Mouse (Mus musculus) liver, embryonic 14.5 days (tissue): ENCODE results near the gene Swt1. TPM values are rescaled to one million over a fixed set of nuclear protein-coding genes. Genes with fewer than 3 reads are reported as not detected.

Source experiments
- ATAC-seq: fragments of 200-750 bp; cut with Nextera tagmentation; 2 replicates; pipeline ENCODE4 v1.8.0; 2017; ENCODE audit warnings: moderate number of reproducible peaks, mild to moderate bottlenecking, moderate library complexity; ENCODE audit not compliant: insufficient read depth
- DNase-seq, 3 experiments: peaks; one replicate each; pipeline ENCODE4 v3.0.0-alpha.2; 2012 to 2013; ENCODE audit warnings: low read depth in 3 of 3, low spot score in 3 of 3
- H3K27ac ChIP-seq: fragments of 300-500 bp; sonication (generic); 2 replicates; pipeline ENCODE4 v1.5.1; 2014; ENCODE audit warnings: moderate library complexity, mild to moderate bottlenecking, control low read depth, inconsistent platforms
- H3K27me3 ChIP-seq: fragments of 300-500 bp; sonication (generic); 2 replicates; pipeline ENCODE4 v1.6.1; 2014; ENCODE audit warnings: mild to moderate bottlenecking, low read length, moderate library complexity; ENCODE audit not compliant: control insufficient read depth, insufficient read depth
- H3K36me3 ChIP-seq: fragments of 300-500 bp; sonication (generic); replicated peaks from 2 replicates; pipeline ENCODE4 v1.6.1; 2014; ENCODE audit warnings: low read depth; ENCODE audit not compliant: control insufficient read depth, insufficient read depth
- H3K4me1 ChIP-seq, 2 experiments: fragments of 200-500 bp in 1 of 2; fragments of 300-500 bp in 1 of 2; sonication (generic) in 1 of 2; replicated peaks; 2 replicates each; pipeline ENCODE4 v1.6.1; 2012 to 2014; ENCODE audit warnings: antibody characterized with exemption in 1 of 2, inconsistent platforms in 1 of 2, low read length in 1 of 2; ENCODE audit not compliant: control insufficient read depth in 2 of 2, insufficient read depth in 2 of 2
- H3K4me2 ChIP-seq: fragments of 300-500 bp; sonication (generic); 2 replicates; pipeline ENCODE4 v1.6.1; 2014; ENCODE audit warnings: low read depth, mild to moderate bottlenecking, control low read depth, moderate library complexity
- H3K4me3 ChIP-seq, 2 experiments: fragments of 200-500 bp in 1 of 2; fragments of 300-500 bp in 1 of 2; sonication (generic) in 1 of 2; 2 replicates each; pipeline ENCODE4 v1.5.1; 2012 to 2014; ENCODE audit warnings: low read depth in 2 of 2, low read length in 2 of 2, mild to moderate bottlenecking in 2 of 2, control low read depth in 1 of 2, inconsistent platforms in 1 of 2, moderate library complexity in 1 of 2; ENCODE audit not compliant: insufficient read depth in 1 of 2
- H3K9ac ChIP-seq: fragments of 300-500 bp; sonication (generic); replicated peaks from 2 replicates; pipeline ENCODE4 v1.6.1; 2014; ENCODE audit warnings: mild to moderate bottlenecking, control low read depth, moderate library complexity
- H3K9me3 ChIP-seq: fragments of 300-500 bp; sonication (generic); 2 replicates; pipeline ENCODE4 v1.6.1; 2016; ENCODE audit warnings: low read length, mixed read lengths; ENCODE audit not compliant: control insufficient read depth
- CTCF ChIP-seq: IDR thresholded peaks from 2 replicates; pipeline ENCODE4 v1.5.1; 2016; ENCODE audit warnings: antibody characterized with exemption, low read depth, control low read depth
- EP300 ChIP-seq: IDR thresholded peaks from 2 replicates; pipeline ENCODE4 v1.6.1; 2016; ENCODE audit warnings: antibody characterized with exemption, low read depth
- WGBS: fragments of 180-500 bp; shearing (Covaris S2); extraction: QIAGEN DNeasy Blood & Tissue Kit; methylation state at CpG from one replicate; pipeline ENCODE4 v1.1.7; 2014; ENCODE audit not compliant: insufficient replicate concordance; 5-methylcytosine and 5-hydroxymethylcytosine counted together
- polyA plus RNA-seq, 2 experiments: library from polyadenylated mRNA; depleted of rRNA in 1 of 2; stranded (reverse) in 1 of 2; unstranded in 1 of 2; fragments of >200 nt; fragmentation: Nextera tagmentation in 1 of 2; extraction: Ambion mirVana in 1 of 2; gene quantifications; 2 replicates each; pipeline versions ENCODE4 v1.2.1 to v1.2.3; 2012 to 2014

Swt1 gene
- polyA plus RNA-seq, 2 experiments, result 9.7 to 19.7 TPM

DNA sequence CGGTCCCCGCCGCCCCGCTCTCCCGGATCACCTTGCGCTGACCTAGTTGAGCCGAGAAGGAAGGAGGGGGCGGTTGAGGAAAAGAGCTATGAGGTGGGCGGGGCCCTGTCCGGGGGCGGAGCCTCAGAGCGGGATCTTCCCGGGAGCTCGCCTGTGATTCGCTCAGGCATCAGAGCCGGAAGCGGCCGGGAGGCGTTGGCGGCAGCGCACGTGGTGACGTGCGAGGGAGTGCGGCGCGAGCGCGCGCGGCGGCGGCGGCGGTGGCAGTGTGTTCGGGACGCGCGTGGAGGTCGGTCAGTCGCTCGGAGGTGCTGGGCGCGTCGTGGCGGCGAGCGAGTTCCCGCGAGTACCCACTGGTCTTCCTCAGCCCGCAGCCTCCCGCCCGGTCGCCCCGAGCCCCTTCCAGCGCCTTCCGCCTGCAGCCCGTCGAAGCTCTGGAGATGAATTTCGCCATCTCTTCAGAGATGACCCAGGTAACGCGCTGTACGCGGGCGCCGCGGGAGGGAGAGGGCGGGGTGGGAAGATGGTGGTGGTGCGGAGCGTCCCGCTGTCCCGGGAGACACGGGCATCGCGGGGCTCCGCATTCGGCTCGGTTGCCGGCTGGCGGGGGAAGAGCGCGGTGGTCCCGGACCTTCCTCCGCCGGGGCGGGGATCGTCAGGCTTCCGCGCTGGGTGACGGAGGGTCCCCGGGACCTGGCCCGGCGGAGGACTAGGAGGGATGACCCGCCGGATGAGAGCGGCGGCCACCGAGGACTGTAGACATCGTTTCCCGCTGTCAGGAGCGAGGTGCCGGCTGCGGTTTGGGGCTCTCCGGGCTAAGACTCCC is 83.8 kb downstream of the Swt1 start, which contains the start of gene Ivns1abp:
Ivns1abp (plus strand) TSS at position 195 of the 826 bp plus-strand sequence.
- WGBS, result 1% methylated on average over 104 of the region's 104 CpGs
- H3K4me1 ChIP-seq, result peaks cover 20 to 33% of the 10 kb centered on the region in 2 experiments
- no peak for TF ChIP-seq EP300
- no peak for TF ChIP-seq CTCF

DNA sequence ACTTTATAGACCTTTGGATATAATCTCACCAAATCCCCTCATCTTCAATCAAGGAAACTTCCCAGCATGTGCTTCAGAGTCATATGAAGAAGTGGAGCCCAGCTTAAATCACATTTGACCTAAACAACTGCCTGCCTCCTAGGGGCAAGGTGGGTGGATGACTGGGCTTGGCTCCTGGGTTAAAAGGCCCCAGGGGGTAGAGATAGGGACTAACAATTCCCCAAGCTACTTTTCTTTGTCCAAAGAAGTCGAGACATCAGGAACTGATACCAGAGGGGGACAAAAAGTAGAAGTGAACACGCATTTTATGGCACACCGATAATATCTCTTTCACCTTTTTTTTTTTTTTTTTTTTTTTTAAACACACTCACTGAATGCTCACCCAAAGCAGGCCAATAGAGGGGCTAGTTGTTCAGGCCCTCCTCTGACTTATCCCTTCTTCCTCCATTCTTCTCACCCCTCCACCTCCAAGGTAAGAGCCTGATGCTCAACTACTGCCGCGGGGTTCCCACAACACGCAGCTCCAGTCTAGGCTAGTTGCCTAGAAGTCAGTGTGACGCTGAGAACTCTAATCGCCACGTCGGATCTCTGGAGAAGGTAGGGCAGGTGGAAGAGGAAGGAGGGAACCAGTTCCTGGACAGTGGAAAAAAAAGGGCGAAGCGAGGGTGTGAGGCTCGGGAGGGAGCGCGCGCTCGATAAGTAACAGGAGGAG is 84.5 kb downstream of the Swt1 start:
- Histone ChIP-seq H3K9me3 (no peaks in the 10 kb centered on the region), H3K9ac (peak overlapping the region; percentile 65), H3K4me2 (peak overlapping the region; percentile 99), H3K27me3 (no peaks in the 10 kb centered on the region), H3K4me3 (peak overlapping the region; percentile 89 to 90), H3K27ac (peak overlapping the region; percentile 17), H3K36me3 (no peaks in the 10 kb centered on the region), H3K4me1 (peaks cover 23 to 40% of the 10 kb centered on the region in 2 experiments)
- TF ChIP-seq EP300, result no peak
- TF ChIP-seq CTCF, result peak; percentile 33; the same call in 1 of the 2 replicates
- ATAC-seq, result no peak; the same call in 1 of the 2 replicates
- WGBS, result under 1% methylated on average over 17 of the region's 17 CpGs
- peak in 1 of 3 experiments; percentile 47 for DNase-seq

More for the DNA sequence above, 83.8 kb downstream of the Swt1 start, which contains the start of gene Ivns1abp:
- Histone ChIP-seq H3K36me3 (peaks cover 2% of the 10 kb centered on the region), H3K9ac (peak within 1 kb of the TSS; percentile 88), H3K4me3 (peak within 1 kb of the TSS; percentile 89 to 90), H3K27ac (peak within 1 kb of the TSS; percentile 86), H3K27me3 (no peaks in the 10 kb centered on the region), H3K4me2 (peak within 1 kb of the TSS; percentile 99), H3K9me3 (no peaks in the 10 kb centered on the region)
- DNase-seq (peak; percentile 93 to 94 (median 94)), ATAC-seq (peak; percentile 86)

DNA sequence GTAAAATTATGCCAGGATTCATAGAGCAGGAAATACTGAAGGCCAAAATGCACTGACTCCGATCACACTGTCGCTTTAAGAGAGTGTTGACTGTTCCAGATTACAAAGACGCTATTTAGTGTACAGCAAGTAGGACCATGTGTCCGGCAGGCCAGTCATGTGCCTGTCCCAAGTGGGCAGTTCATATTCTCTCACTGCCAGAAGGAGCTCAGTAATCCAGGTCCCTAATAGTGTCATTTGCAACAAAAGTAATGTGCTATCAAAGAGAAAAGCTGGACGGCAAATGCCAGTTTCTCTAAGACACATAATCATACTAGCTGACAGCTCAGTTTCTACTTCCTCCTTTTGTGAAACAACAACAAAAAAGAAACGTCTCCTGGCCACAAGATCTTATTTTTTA is 85.3 kb downstream of the Swt1 start:
- WGBS, result 18% methylated on average over 6 of the region's 6 CpGs
- Histone ChIP-seq H3K4me1 (peaks cover 23 to 43% of the 10 kb centered on the region in 2 experiments), H3K9me3 (no peaks in the 10 kb centered on the region), H3K36me3 (no peaks in the 10 kb centered on the region), H3K27me3 (no peaks in the 10 kb centered on the region), H3K4me2 (peak overlapping the region; percentile 99), H3K27ac (peak overlapping the region; percentile 4; the same call in 1 of the 2 replicates), H3K4me3 (peak overlapping the region; percentile 42 to 90; a peak in 3 of 4 replicates), H3K9ac (peak overlapping the region; percentile 32; the same call in 1 of the 2 replicates)
- TF ChIP-seq EP300, result no peak
- no peak for TF ChIP-seq CTCF
- DNase-seq, result no peak
- ATAC-seq, result no peak

DNA sequence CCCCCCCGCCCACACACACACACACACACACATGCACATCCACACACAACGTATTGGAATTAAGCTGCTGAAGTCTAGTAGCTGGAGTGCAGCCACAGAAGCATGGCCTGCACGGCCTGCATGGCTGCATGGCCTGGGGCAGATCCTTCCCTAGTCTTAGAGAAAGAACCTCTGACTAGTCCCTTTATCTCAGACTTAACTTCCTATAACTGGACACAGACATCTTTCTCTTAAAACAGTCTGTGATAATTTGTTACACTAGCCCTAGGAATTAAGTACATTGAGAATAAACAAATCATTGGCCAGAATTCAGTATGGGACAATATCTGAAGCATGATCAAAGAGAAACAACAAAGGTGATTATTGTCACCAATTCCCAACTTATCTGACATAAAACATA is 85.9 kb downstream of the Swt1 start:
- ATAC-seq (no peak), DNase-seq (no peak)
- TF ChIP-seq EP300, result no peak
- no peak for TF ChIP-seq CTCF
- H3K27me3 ChIP-seq, result no peaks in the 10 kb centered on the region
- H3K9ac ChIP-seq, result no peak overlapping the region
- no peaks in the 10 kb centered on the region for H3K9me3 ChIP-seq
- WGBS, result 34% methylated on average over 3 of the region's 3 CpGs
- no peak overlapping the region for H3K4me2 ChIP-seq
- H3K36me3 ChIP-seq, result no peaks in the 10 kb centered on the region
- H3K4me1 ChIP-seq, result peaks cover 23 to 45% of the 10 kb centered on the region in 2 experiments
- H3K27ac ChIP-seq, result no peak overlapping the region
- H3K4me3 ChIP-seq, result no peak overlapping the region
